Mouse (Mus musculus): Measurements from ENCODE around the gene Rpgrip1l. TPM values are rescaled to one million over a fixed set of nuclear protein-coding genes. Genes with fewer than 3 reads are reported as not detected.

Gene Rpgrip1l
- polyA plus RNA-seq, 1 experiment = 3.3 TPM

DNA sequence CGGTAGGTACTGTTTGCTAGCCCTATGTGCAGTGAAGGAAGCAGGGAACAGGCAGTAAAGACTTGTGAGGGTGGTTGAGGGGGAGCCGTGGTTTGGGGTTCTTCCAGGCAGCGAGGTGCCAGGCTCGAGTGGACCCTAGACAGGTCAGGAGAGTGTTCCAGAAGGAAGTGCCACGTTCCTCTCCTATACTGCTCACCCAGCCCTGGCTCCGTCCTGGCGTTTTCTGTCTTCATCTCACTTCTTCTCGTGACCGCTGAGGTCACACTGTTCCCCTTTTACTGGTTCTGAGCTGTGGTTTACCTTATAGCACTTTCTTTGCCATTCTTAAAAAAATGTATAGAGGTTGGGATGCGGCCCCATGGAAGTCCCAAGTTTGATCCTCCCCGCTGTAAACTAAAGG lies 31.6 kb upstream of the Rpgrip1l start:
- H3K27ac ChIP-seq (replicated peaks; ENCODE audit: low read depth, low read length) = no peak overlapping the region
- H3K4me3 ChIP-seq (ENCODE audit: insufficient read depth, low read depth, low read length) = no peak overlapping the region
- peaks cover 5% of the 10 kb centered on the region for H3K4me1 ChIP-seq (ENCODE audit: control insufficient read depth, insufficient read depth, insufficient read length, low read length)

DNA sequence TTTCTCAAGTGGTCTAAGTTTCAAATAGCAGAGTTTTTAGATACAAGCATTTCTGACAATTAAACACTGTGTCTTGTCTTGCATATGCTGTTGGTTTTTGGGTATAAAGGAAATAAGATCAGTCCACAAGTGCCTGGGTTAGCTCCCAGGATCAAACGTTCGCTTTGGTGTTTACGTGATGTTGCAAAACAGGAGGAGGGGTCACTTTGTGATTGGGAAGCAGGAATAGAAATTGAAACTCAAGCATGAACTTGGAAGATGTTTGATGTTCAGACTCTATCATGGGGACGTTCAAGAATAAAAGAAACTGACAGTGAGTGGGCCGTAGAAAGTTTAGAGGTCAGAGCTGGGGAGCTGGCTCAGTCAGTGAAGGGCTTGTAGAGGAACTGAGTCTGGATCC lies 29.7 kb upstream of the Rpgrip1l start:
- Histone ChIP-seq H3K4me1 (ENCODE audit: control insufficient read depth, insufficient read depth, insufficient read length, low read length) (peaks cover 5% of the 10 kb centered on the region), H3K27ac (replicated peaks; ENCODE audit: low read depth, low read length) (no peak overlapping the region), H3K4me3 (ENCODE audit: insufficient read depth, low read depth, low read length) (no peak overlapping the region)

DNA sequence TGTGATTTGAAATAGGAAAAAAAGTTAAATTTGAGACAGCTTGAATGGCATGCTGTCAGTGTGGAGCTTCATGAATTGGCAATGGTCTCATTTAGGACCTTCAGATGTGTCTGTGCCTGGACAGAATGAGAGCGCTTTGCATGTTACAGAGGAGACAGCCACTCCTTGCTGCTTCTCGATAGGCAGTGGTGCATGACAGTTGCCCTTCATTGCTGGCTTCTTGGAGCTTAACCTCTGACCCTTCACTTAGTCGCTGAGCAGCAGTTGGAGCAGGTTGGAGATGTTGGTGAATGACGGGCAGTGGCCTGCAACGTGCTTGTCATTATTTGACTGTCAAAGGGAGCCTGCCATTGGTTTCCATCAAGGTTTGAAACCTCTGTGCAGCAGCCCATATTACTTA lies 29.1 kb upstream of the Rpgrip1l start:
- no peak overlapping the region for H3K4me3 ChIP-seq (ENCODE audit: insufficient read depth, low read depth, low read length)
- peaks cover 5% of the 10 kb centered on the region for H3K4me1 ChIP-seq (ENCODE audit: control insufficient read depth, insufficient read depth, insufficient read length, low read length)
- H3K27ac ChIP-seq (replicated peaks; ENCODE audit: low read depth, low read length) = no peak overlapping the region

DNA sequence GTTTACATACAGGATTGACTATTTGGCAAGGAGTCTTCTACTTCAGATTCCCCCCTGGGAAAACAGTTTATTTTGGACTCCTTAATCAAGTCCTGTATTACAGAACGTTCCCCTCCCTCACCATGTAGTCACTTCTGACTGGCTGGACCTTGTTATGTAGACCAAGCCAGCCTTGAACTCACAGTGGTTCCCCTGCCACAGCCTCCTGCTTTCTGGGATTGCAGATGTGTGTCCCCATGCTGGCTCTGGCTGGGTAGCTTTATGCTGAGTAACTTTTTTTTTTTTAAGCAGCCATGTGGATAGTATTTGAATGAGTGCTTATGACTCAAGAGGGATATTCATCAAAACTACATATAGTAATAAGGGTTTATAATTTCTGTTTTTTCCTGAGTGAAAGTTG lies 27.7 kb upstream of the Rpgrip1l start:
- H3K27ac ChIP-seq (replicated peaks; ENCODE audit: low read depth, low read length) = no peak overlapping the region
- H3K4me3 ChIP-seq (ENCODE audit: insufficient read depth, low read depth, low read length) = no peak overlapping the region
- peaks cover 5% of the 10 kb centered on the region for H3K4me1 ChIP-seq (ENCODE audit: control insufficient read depth, insufficient read depth, insufficient read length, low read length)

DNA sequence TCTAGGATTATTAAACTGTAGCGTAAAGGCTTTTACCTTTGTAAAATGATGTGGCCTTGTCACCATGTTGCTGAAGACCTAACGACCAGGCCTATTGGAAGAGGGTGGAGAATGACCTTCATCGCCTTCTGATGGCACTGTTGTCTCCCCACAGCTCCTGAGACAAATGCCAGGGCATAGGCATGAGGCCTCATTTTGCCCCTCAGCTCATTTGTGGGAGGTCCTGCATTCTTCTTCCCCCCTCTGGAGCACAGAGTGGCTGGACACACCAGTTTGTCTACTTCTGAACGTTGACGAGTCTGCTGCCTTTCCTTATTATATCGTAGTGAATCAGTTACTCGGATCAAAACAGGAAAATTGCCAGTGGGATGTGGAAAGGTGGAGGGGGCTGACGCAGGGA lies 26.6 kb upstream of the Rpgrip1l start:
- Histone ChIP-seq H3K4me3 (ENCODE audit: insufficient read depth, low read depth, low read length) (no peak overlapping the region), H3K27ac (replicated peaks; ENCODE audit: low read depth, low read length) (no peak overlapping the region), H3K4me1 (ENCODE audit: control insufficient read depth, insufficient read depth, insufficient read length, low read length) (peaks cover 5% of the 10 kb centered on the region)

DNA sequence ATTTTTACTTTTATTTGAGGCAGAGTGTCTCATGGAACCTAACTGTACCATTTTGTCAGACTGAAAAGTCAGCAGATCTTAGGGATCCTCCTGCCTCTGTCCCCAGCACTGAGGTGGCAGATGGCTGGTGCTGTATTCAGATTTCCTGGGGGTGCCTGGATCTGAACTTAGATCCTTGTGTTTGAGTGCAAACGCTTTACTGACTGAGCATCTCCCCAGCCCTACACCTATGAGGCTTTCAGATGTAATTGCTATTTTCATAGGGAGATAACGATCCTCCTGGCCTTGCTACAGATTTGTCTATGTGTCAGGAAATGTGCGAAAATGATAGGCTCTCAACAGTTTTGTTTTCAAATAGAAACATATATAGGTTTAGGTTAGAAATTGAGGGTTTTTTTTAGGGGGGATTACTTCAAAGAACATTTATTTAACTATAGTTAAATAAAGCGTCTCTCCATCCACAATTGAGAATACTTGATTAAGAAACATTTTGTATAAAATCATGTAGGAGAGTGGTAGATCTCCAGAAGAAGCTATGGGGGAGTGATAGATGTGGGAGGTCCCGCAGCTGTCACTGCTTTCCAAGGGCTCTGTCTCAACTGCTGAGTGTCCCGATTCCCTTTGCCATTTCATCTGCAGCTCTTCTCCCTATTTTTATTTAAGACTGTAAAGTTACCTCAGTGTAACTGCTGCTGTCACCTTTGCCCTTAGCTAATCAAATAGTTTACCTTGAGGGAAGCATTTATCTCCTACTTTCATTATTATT lies 25.5 kb upstream of the Rpgrip1l start:
- Histone ChIP-seq H3K27ac (replicated peaks; ENCODE audit: low read depth, low read length) (no peak overlapping the region), H3K4me3 (ENCODE audit: insufficient read depth, low read depth, low read length) (no peak overlapping the region), H3K4me1 (ENCODE audit: control insufficient read depth, insufficient read depth, insufficient read length, low read length) (peaks cover 5% of the 10 kb centered on the region)

DNA sequence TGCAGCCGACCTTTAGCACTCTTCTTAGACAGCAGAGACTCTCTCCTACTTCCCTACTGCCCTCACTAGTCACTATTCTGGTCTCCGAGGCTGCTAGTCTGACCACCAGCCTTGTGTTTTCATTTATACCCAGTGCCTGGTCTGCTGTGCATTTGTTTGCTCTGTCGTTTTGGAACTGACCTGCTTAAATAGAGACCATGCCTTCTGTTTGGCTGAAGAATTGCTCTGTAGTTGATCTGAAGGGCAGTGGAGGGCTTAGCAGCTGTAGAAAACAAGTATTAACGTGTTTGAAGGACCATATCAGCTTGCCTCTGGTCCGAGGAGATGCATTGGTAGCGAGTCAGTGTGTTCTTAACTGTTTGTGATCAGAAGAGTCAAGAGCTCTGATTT lies 16.4 kb upstream of the Rpgrip1l start:
- H3K4me1 ChIP-seq (ENCODE audit: control insufficient read depth, insufficient read depth, insufficient read length, low read length) = peaks cover 22% of the 10 kb centered on the region
- no peak overlapping the region for H3K4me3 ChIP-seq (ENCODE audit: insufficient read depth, low read depth, low read length)
- H3K27ac ChIP-seq (replicated peaks; ENCODE audit: low read depth, low read length) = peak overlapping the region; percentile 62

DNA sequence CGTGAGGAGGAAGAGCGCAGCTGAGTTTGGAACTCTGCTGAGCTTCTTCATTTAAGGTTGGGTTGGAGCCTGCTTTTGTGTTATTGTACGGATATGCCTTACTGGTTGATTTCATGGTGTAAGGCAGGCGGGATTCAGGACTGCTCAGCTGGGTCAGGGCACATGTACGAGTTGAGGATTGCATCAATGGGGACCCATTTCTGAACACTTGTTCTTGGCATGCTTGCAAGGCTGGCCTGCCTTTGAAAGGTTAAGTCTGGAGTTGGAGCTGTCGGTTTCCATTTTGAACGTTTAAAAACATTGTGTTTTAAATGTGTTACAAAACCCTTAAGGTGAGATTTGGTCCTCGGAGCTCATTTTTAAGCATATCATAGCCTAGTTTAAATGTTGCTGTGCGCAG lies 16.0 kb upstream of the Rpgrip1l start:
- peak overlapping the region; percentile 62 for H3K27ac ChIP-seq (replicated peaks; ENCODE audit: low read depth, low read length)
- H3K4me1 ChIP-seq (ENCODE audit: control insufficient read depth, insufficient read depth, insufficient read length, low read length) = peaks cover 24% of the 10 kb centered on the region
- no peak overlapping the region for H3K4me3 ChIP-seq (ENCODE audit: insufficient read depth, low read depth, low read length)

DNA sequence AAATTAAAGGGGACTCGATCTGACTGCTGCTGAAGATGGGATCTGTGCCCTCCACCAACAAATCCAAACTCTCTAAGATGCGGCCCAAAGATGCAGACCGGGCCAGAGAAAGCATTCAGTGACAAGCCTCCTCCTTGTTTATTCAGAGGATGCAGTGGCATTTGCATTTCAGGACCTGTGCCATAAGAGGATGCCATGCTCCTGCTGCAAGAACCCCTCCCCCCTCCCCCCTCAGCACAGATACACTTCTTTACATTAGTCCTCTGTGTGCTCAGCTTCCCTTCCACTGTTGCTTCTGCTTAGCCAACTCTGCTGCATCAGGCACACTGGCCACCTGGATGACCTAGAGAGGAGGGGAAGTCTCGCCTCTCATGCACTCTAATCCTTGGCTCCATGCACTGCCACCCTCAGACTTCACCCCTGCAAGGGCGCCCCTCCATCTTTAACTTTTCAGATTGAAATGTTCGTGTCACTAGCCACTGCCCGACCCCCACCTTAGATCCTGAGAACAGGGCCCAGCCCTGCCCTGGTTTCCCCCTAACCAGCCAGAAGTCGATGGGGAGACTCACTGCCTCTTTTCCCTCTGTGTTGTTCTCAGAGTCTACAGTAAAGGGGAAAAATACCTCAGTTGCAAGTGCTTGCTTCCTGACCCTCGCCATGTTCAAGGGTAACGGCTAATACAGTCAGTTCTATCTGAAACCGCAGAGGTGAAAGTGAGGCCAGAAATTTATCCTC lies 14.6 kb upstream of the Rpgrip1l start:
- no peak overlapping the region for H3K4me3 ChIP-seq (ENCODE audit: insufficient read depth, low read depth, low read length)
- H3K4me1 ChIP-seq (ENCODE audit: control insufficient read depth, insufficient read depth, insufficient read length, low read length) = peaks cover 28% of the 10 kb centered on the region
- no peak overlapping the region for H3K27ac ChIP-seq (replicated peaks; ENCODE audit: low read depth, low read length)

DNA sequence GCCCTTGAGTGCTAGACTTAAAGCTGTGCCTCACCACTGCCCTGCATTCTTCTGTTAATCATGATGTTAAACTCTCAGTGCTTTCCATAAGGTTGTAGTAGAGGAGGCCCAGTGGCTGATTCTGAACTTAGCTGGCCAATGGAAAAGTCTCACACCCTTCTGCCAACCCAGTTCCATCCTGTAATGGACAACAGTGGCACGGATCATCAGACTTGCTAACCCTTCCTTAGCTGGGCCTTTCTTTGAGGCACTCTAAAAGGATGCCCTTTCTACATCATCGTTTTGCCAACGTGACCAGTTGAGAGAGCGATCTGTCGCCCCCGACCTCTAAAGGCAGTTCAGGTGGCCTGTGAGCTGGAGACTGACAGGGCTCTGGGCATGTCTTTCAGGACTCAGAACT lies 13.9 kb upstream of the Rpgrip1l start:
- Histone ChIP-seq H3K4me3 (ENCODE audit: insufficient read depth, low read depth, low read length) (no peak overlapping the region), H3K27ac (replicated peaks; ENCODE audit: low read depth, low read length) (no peak overlapping the region), H3K4me1 (ENCODE audit: control insufficient read depth, insufficient read depth, insufficient read length, low read length) (peaks cover 28% of the 10 kb centered on the region)

DNA sequence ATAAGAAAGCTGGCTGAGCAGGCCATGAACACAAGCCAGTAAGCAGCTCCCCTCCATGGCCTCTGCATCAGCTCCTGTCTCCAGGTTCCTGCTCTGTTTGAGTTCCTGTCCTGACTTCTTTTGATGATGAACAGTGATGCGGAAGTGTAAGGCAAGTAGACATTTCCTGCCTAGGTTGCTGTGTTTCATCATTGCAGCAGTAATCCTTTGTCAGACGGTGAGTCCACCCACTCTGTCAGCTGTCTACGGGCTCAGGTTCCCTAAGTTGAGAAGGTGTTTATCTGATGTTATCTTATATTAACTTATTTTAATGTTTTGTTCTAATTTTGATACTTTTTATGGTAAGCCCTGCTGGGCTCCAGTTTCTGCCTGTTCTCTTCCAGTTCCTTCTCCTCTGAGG lies 13.0 kb upstream of the Rpgrip1l start:
- H3K27ac ChIP-seq (replicated peaks; ENCODE audit: low read depth, low read length) = no peak overlapping the region
- peaks cover 21% of the 10 kb centered on the region for H3K4me1 ChIP-seq (ENCODE audit: control insufficient read depth, insufficient read depth, insufficient read length, low read length)
- H3K4me3 ChIP-seq (ENCODE audit: insufficient read depth, low read depth, low read length) = no peak overlapping the region

DNA sequence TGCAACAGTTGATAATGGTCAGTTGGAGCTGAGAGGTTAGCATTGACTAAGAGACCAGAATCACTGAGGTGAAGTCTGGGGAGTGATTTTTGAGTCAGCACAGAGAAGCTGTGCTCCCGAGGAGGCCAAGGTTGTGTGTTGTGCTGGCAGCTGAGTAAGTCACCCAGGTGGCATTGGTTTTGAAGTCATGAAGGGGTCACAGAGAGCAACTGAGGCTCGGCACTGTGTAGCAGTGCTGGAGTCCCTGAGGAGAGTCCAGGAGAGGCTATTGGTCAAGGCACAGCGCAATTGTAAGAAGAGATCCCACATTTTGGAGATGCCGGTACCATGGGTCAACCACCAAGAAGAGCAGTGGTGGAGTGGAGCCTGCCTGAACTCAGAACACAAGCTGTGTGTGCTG lies 11.9 kb upstream of the Rpgrip1l start:
- H3K27ac ChIP-seq (replicated peaks; ENCODE audit: low read depth, low read length) = no peak overlapping the region
- H3K4me1 ChIP-seq (ENCODE audit: control insufficient read depth, insufficient read depth, insufficient read length, low read length) = peaks cover 17% of the 10 kb centered on the region
- no peak overlapping the region for H3K4me3 ChIP-seq (ENCODE audit: insufficient read depth, low read depth, low read length)

DNA sequence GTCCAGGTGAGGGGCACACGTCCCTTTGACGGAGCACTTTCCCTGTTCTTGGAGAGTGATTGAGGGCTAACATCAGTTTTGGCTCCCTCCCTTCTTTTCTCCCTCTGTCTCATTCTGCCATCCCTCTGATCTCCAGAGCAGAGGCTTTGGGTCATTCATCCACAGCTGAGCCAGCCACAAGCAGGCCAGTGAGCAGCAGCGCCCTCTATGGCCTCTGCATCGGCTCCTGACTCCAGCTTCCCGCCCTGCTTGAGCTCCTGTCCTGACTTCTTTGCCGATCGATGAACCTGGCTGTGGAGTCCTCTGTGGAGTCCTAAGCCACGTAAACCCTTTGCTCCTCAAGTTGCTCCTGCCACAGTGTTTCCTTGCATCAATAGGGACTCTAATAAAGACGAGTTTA lies 11.2 kb upstream of the Rpgrip1l start:
- H3K4me1 ChIP-seq (ENCODE audit: control insufficient read depth, insufficient read depth, insufficient read length, low read length) = peaks cover 13% of the 10 kb centered on the region
- H3K4me3 ChIP-seq (ENCODE audit: insufficient read depth, low read depth, low read length) = no peak overlapping the region
- H3K27ac ChIP-seq (replicated peaks; ENCODE audit: low read depth, low read length) = 0 out of 2 replicates have a peak overlapping the region, but pooled peaks have one; percentile 32

DNA sequence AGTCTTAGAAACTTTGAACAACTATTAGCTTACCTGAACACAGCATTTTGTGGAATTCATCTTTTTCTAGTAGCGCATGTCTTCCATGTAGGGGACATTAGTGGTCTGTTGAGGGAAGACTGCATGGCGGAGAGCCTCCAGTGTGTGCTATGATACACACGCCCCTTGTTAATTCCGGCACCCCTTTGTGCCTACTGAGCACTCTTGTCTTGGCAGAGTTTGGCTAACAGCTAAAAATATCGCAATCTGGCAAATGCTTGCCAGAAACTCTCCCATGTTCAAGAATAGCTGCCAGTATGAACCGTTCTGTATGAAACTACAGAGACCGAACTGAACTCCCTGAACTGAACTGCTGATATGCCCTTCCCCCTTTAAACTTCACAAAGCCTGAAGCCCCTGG lies 10.4 kb upstream of the Rpgrip1l start:
- Histone ChIP-seq H3K4me3 (ENCODE audit: insufficient read depth, low read depth, low read length) (no peak overlapping the region), H3K4me1 (ENCODE audit: control insufficient read depth, insufficient read depth, insufficient read length, low read length) (peaks cover 9% of the 10 kb centered on the region), H3K27ac (replicated peaks; ENCODE audit: low read depth, low read length) (no peak overlapping the region)

DNA sequence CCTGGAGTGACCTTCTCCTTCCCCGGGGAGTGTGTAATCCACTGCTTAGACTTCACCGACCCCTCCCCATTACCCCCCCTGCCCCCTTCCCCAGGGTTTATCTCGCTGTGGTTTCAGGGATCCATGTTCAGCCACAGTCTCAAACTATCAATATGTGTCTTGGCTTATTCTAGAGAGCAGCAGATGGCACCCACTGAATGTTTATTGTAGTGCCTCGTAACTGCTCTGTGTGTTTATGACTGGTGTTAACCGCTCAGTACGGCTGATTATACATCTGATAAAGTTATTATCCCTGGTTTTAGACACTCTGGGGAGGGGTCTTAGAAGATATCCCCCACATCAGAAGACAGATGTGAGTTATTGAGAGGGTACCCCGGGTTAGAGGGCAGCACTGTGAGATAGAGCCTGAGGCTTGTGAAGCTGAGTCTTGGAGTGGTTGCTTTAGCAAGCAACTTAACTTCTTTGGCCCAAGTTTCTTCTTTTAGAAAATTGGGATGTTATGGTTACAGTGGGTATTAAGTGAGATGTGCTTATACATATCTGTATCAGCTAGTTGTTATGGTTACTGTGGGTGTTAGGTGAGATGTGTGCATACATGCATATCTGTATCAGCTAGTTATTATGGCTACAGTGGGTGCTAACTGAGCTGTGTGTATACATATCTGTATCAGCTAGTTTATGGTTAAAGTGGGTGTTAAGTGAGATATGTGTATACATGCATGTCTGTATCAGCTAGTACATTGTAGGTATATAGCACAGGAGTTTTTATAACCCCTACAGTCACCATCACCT lies 6.1 kb upstream of the Rpgrip1l start:
- no peak overlapping the region for H3K27ac ChIP-seq (replicated peaks; ENCODE audit: low read depth, low read length)
- peaks cover 6% of the 10 kb centered on the region for H3K4me1 ChIP-seq (ENCODE audit: control insufficient read depth, insufficient read depth, insufficient read length, low read length)
- no peak overlapping the region for H3K4me3 ChIP-seq (ENCODE audit: insufficient read depth, low read depth, low read length)

All from brown adipose tissue, adult 24 weeks (tissue).